Mouse (Mus musculus): ENCODE measurements around the gene Tmem243. TPM values are rescaled to one million over a fixed set of nuclear protein-coding genes. Genes with fewer than 3 reads are reported as not detected.

Tmem243 gene
- 15.3 and 15.7 TPM in 2 replicates for polyA plus RNA-seq (2014; fragmentation: Nextera tagmentation; extraction: Ambion mirVana)

DNA sequence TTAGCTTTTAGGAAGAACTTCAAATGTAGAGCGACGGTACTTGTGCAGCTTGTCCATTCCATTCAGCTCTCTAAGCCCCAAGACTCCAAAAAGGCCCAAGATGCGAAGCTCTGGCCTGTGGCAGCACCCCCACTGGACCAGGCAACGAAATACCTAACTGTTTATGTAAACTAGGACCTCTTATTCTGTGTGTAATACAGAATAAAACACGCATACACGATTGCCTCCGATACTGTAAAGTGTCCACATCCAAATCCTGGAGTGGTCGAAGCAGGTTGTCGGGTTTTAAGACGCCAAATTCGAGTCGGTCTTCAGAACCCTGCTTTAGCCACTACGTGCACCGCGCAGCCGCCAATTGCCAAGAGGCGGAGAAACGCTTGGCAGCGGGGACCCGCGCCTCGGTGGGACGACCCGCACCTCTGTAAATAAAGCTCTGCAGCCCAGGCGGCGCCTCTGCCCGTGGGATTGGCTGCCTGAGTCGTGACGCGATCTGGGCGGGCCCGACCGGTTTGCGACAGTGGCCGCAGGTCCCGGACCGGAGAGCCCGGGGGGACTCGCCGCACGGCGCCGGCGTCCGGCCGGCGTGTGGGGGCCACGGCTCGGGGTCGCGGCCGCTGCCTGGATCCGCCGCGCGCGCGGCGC lies at the start of gene Tmem243:
Gene Tmem243 (plus strand): TSS at position 462 of the 642 bp plus-strand sequence.
- under 1% methylated on average over 33 of the region's 59 CpGs for WGBS
- Histone ChIP-seq H3K36me3 (ENCODE audit: control insufficient read depth, insufficient read depth, low read length) (no peaks in the 10 kb centered on the region), H3K4me2 (ENCODE audit: low read depth, low read length) (peak within 1 kb of the TSS; percentile 76), H3K9ac (replicated peaks; ENCODE audit: low read depth, low read length) (peak within 1 kb of the TSS; percentile 60), H3K27ac (ENCODE audit: low read depth, low read length) (peak within 1 kb of the TSS; percentile 28), H3K9me3 (ENCODE audit: control insufficient read depth, low read length) (no peaks in the 10 kb centered on the region), H3K4me1 (ENCODE audit: control insufficient read depth, insufficient read depth, low read length) (no peaks in the 10 kb centered on the region), H3K27me3 (ENCODE audit: control insufficient read depth, insufficient read depth, low read length) (no peaks in the 10 kb centered on the region; the same call in 1 of the 2 replicates), H3K4me3 (ENCODE audit: low read depth, low read length) (peak within 1 kb of the TSS; percentile 86)
- peak; percentile 99 for ATAC-seq (ENCODE audit: low read depth)

DNA sequence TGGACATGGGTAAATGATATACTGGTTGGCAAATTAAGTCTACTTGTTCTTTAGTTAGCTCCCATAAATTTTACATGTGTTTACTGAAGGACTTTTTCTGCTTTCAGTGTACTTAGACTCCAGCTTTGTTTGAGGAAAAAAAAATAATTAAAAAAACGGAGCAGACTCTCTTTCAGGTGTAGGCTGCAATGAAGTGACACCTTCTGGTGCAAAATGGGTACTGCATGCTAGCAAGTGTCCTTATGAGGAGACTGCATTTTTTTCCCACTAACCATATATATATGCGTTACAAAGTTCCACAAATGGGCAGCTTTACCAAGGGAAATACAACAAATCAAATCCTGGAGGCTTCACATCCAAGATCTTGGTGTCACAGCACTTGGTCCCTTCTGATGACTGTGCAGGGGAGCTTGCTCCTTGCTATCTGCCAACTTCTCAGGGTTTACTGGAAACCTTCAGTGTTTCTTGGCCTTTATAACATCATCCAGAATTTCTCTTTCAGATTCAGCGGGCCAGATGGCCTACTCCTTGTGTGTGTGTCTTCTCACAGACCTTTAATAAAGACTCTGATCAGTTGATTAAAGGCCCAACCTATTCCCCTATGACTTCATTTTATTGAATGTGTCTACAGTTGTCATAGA lies 44.3 kb upstream of the Tmem243 start:
- Histone ChIP-seq H3K36me3 (ENCODE audit: control insufficient read depth, insufficient read depth, low read length) (no peaks in the 10 kb centered on the region), H3K4me1 (ENCODE audit: control insufficient read depth, insufficient read depth, low read length) (no peaks in the 10 kb centered on the region), H3K27ac (ENCODE audit: low read depth, low read length) (no peak overlapping the region), H3K9me3 (ENCODE audit: control insufficient read depth, low read length) (no peaks in the 10 kb centered on the region), H3K27me3 (ENCODE audit: control insufficient read depth, insufficient read depth, low read length) (no peaks in the 10 kb centered on the region), H3K4me3 (ENCODE audit: low read depth, low read length) (no peak overlapping the region), H3K9ac (replicated peaks; ENCODE audit: low read depth, low read length) (no peak overlapping the region), H3K4me2 (ENCODE audit: low read depth, low read length) (no peak overlapping the region)
- peak; percentile 76; the same call in 1 of the 2 replicates for ATAC-seq (ENCODE audit: low read depth)
- WGBS = 29% methylated on average over 3 of the region's 3 CpGs

DNA sequence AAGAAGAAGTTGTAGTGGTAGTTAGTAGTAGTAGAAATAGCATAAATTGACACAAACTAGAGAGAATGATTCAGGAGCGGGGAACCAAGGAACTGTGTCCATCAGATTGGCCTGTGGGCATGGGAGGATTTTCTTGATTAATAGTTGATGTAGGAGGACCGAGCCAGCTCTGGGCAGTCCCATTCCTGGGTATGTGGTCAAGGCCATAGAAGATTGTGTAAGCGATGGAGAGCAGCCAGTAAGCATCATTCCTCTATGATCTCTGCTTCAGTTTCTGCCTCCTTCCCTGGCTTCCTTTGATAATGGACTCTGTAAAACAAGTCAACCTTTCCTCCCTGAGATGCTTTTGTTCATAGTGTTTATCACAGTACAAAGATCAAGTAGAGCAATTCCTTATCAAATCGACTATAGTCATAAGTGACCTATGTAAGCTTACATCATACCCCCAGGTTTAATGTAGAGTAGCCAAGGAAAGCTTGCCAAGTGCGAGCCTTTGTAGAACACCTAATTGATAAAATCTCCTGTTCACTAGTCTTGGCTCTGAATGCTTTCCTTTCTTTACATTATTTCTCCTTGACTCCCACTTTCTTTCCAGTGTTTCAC lies 43.1 kb upstream of the Tmem243 start:
- no peak for ATAC-seq (ENCODE audit: low read depth)

DNA sequence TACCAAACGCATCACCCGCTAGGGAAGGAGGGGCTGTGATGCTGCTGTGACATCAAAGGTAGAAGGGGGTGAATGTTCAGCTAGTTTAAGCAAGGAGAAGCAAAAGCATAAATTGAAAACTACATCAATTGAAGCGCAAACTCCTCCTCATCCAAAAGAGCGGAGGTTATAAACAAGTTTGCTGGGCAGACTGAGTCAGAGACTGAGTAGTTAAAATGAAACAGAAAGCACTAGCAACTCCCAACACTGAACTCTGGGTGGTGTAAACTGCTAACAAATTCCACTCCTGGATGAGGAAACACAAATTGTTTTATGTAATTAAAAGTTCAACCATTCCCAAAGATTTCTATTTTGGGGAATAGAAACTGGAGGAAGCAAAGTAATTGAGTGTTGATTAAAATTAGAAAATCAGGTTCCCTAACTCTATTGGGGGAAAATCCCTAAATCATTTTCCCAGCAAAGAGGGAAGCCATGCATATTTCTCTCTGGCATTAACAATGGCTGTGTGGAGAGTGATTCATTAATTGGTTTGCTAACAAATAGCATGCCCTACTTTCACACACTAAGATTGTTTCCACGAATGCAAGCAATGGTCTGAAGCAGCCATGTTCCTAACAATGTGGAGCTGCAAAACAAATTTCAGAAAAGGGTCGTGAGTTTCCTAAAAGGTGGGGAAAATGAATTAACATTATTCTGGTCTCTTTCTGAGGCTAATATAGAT lies 41.0 kb upstream of the Tmem243 start:
- Histone ChIP-seq H3K27ac (ENCODE audit: low read depth, low read length) (no peak overlapping the region), H3K9me3 (ENCODE audit: control insufficient read depth, low read length) (no peaks in the 10 kb centered on the region), H3K27me3 (ENCODE audit: control insufficient read depth, insufficient read depth, low read length) (no peaks in the 10 kb centered on the region), H3K4me3 (ENCODE audit: low read depth, low read length) (no peak overlapping the region), H3K9ac (replicated peaks; ENCODE audit: low read depth, low read length) (no peak overlapping the region), H3K4me2 (ENCODE audit: low read depth, low read length) (no peak overlapping the region), H3K36me3 (ENCODE audit: control insufficient read depth, insufficient read depth, low read length) (no peaks in the 10 kb centered on the region), H3K4me1 (ENCODE audit: control insufficient read depth, insufficient read depth, low read length) (no peaks in the 10 kb centered on the region)
- 72% methylated on average over 6 of the region's 6 CpGs for WGBS
- ATAC-seq (ENCODE audit: low read depth) = no peak

More for the DNA sequence above, 43.1 kb upstream of the Tmem243 start:
- Histone ChIP-seq H3K4me3 (ENCODE audit: low read depth, low read length) (no peak overlapping the region), H3K4me1 (ENCODE audit: control insufficient read depth, insufficient read depth, low read length) (no peaks in the 10 kb centered on the region), H3K9me3 (ENCODE audit: control insufficient read depth, low read length) (no peaks in the 10 kb centered on the region), H3K27me3 (ENCODE audit: control insufficient read depth, insufficient read depth, low read length) (no peaks in the 10 kb centered on the region), H3K9ac (replicated peaks; ENCODE audit: low read depth, low read length) (no peak overlapping the region), H3K36me3 (ENCODE audit: control insufficient read depth, insufficient read depth, low read length) (no peaks in the 10 kb centered on the region), H3K27ac (ENCODE audit: low read depth, low read length) (no peak overlapping the region), H3K4me2 (ENCODE audit: low read depth, low read length) (no peak overlapping the region)
- 90% methylated on average over 5 of the region's 5 CpGs for WGBS

DNA sequence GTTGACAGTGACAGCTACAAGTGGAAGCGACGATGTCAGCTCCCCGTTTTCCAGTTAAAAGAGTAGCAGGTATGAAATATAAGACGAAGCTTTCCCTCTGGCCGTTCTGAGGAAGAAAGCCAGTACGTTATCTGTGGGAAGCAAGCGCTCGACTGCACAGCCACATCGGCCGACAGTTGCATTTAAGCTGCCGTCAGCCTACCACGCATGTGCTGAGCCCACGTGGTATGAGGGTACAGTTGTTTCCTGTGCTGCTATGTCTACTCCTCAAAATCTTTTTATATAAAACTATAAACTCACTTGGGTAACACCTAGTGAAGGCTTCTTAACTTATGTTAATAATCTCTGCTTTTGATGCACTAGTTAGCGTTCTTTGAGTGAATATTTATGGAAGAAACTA lies 40.2 kb upstream of the Tmem243 start:
- Histone ChIP-seq H3K4me2 (ENCODE audit: low read depth, low read length) (no peak overlapping the region), H3K4me1 (ENCODE audit: control insufficient read depth, insufficient read depth, low read length) (no peaks in the 10 kb centered on the region), H3K36me3 (ENCODE audit: control insufficient read depth, insufficient read depth, low read length) (no peaks in the 10 kb centered on the region), H3K9me3 (ENCODE audit: control insufficient read depth, low read length) (no peaks in the 10 kb centered on the region), H3K27ac (ENCODE audit: low read depth, low read length) (no peak overlapping the region), H3K27me3 (ENCODE audit: control insufficient read depth, insufficient read depth, low read length) (no peaks in the 10 kb centered on the region), H3K9ac (replicated peaks; ENCODE audit: low read depth, low read length) (no peak overlapping the region), H3K4me3 (ENCODE audit: low read depth, low read length) (no peak overlapping the region)
- WGBS = 91% methylated on average over 14 of the region's 14 CpGs
- ATAC-seq (ENCODE audit: low read depth) = no peak

DNA sequence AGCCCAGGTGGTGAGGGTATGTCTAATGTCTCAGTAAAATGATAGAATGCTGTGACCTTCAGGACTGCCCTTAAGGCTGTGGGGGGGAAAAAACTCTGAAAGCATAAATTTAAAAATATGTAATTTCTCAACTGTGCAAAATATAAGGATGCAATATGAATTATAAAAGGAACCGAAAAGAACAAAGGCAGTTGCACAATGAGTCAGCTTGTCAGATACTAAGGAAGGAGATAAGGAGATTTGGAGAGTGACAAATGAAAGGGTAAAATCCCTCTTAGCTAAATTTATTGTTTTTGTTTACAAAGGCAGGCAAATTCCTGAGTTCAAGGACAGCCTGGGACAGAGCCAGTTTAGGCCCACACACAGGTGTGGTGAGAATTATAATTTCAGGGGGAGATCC lies 36.3 kb upstream of the Tmem243 start:
- no peak overlapping the region for H3K4me2 ChIP-seq (ENCODE audit: low read depth, low read length)
- H3K4me3 ChIP-seq (ENCODE audit: low read depth, low read length) = no peak overlapping the region
- no peak for ATAC-seq (ENCODE audit: low read depth)
- 89% methylated on average over 1 of the region's 1 CpGs for WGBS
- H3K9ac ChIP-seq (replicated peaks; ENCODE audit: low read depth, low read length) = no peak overlapping the region
- no peaks in the 10 kb centered on the region for H3K4me1 ChIP-seq (ENCODE audit: control insufficient read depth, insufficient read depth, low read length)
- H3K9me3 ChIP-seq (ENCODE audit: control insufficient read depth, low read length) = no peaks in the 10 kb centered on the region
- H3K27ac ChIP-seq (ENCODE audit: low read depth, low read length) = no peak overlapping the region
- no peaks in the 10 kb centered on the region for H3K36me3 ChIP-seq (ENCODE audit: control insufficient read depth, insufficient read depth, low read length)
- H3K27me3 ChIP-seq (ENCODE audit: control insufficient read depth, insufficient read depth, low read length) = no peaks in the 10 kb centered on the region

DNA sequence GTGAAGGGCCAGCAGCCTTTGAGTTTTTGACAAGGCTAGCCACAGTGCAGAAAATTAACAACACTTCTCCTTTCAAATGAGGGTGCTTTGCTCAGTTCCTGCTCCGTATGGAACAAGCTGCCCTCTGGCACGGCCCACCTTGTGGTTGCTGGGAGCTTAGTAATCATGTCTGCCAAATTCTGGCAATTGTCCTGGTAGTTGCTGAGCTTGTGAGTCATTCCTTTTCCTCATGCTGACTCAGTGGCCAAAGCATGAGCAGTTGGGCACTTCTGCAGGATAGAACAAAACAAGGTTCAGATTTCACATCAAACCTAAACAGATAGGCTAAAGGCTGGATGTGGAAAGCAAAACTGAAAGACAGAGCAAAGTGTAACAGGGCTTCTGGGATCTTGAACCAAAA lies 31.6 kb upstream of the Tmem243 start:
- Histone ChIP-seq H3K9me3 (ENCODE audit: control insufficient read depth, low read length) (no peaks in the 10 kb centered on the region), H3K27ac (ENCODE audit: low read depth, low read length) (no peak overlapping the region), H3K27me3 (ENCODE audit: control insufficient read depth, insufficient read depth, low read length) (no peaks in the 10 kb centered on the region), H3K4me3 (ENCODE audit: low read depth, low read length) (no peak overlapping the region), H3K4me1 (ENCODE audit: control insufficient read depth, insufficient read depth, low read length) (no peaks in the 10 kb centered on the region), H3K9ac (replicated peaks; ENCODE audit: low read depth, low read length) (no peak overlapping the region), H3K36me3 (ENCODE audit: control insufficient read depth, insufficient read depth, low read length) (no peaks in the 10 kb centered on the region), H3K4me2 (ENCODE audit: low read depth, low read length) (no peak overlapping the region)
- WGBS = 47% methylated on average over 2 of the region's 2 CpGs
- ATAC-seq (ENCODE audit: low read depth) = no peak

DNA sequence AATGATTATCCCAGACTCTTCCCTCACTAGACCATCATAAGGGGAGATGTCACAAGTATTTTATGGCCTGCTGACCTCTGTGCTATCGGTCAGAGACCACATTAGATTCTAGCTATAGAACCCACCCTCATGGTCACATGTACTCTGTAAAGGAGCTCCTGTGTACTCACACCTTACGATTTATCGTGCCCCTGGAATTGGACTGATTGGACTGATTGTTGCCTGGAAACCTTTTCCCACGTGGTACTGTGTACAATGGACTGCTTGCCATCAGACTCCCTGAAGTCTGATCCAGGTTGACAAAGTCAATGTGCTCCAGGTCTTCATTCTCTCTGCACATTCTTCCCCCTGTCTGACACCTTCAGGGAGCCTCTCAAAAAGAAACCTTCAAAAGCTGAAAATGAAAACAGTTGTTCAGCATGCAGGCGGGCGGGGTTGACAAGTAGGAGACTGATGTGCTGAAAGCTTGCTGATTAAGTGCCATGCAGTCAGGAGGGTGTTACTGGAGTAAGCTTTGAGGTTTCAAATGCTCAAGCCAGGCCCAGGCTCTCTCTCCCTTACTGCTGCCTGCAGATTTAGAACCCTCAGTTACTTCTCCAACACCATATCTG lies 30.8 kb upstream of the Tmem243 start:
- WGBS = 83% methylated on average over 6 of the region's 6 CpGs

More for the DNA sequence above, 30.8 kb upstream of the Tmem243 start:
- Histone ChIP-seq H3K36me3 (ENCODE audit: control insufficient read depth, insufficient read depth, low read length) (no peaks in the 10 kb centered on the region), H3K27ac (ENCODE audit: low read depth, low read length) (no peak overlapping the region), H3K9me3 (ENCODE audit: control insufficient read depth, low read length) (no peaks in the 10 kb centered on the region), H3K4me3 (ENCODE audit: low read depth, low read length) (no peak overlapping the region), H3K27me3 (ENCODE audit: control insufficient read depth, insufficient read depth, low read length) (no peaks in the 10 kb centered on the region), H3K9ac (replicated peaks; ENCODE audit: low read depth, low read length) (no peak overlapping the region), H3K4me1 (ENCODE audit: control insufficient read depth, insufficient read depth, low read length) (no peaks in the 10 kb centered on the region), H3K4me2 (ENCODE audit: low read depth, low read length) (no peak overlapping the region)
- ATAC-seq (ENCODE audit: low read depth) = no peak

Measured in neural tube, embryonic 14.5 days (tissue).